28 mouse cellular contexts compared by ENCODE assay signal in the genomic region with DNA sequence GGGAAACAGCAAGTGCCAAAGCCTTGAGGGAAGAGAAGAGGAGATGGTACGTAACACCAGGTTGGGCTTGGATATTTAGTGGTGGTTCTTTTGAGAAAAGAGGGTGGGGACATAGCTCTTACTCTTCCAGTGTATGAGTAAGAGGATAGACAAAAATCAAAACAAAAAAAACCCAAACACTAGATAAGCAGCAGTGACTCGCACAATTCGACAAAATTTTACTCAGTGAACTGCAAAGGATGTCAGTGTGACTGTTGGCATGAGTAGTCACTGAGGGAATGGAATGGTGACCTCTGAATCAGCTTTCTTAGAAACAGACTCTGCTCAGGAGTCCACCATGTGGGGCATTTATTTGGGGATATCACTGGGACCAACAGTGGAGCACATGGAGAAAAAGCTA.
DNase-seq lines count a peak whose midpoint lies in the region.
"Had no signal": no experiment of that assay in that cellular context is flagged by ENCODE, and none has a peak within 500 bp of the region (broad histone marks: within the 10 kb centered on the region; RNA-seq: fewer than 3 reads in every experiment).

No protein-coding gene starts in this region.

- peaks cover 4% of the 10 kb centered on the region; the same call in 1 of the 2 replicates for H3K4me1 ChIP-seq in brown adipose tissue, adult 24 weeks (ENCODE audit: control insufficient read depth, insufficient read depth, insufficient read length, low read length)
- H3K4me1 ChIP-seq: embryonic facial prominence, embryonic 13.5 days; forebrain, embryonic 12.5 days; forebrain, embryonic 15.5 days; heart, embryonic 13.5 days had no signal

- 0 out of 2 replicates have a peak overlapping the region, but pooled peaks have one; percentile 51 for H3K27ac ChIP-seq in brown adipose tissue, adult 24 weeks (replicated peaks; ENCODE audit: low read depth, low read length)
- H3K27ac ChIP-seq: embryonic facial prominence, embryonic 10.5 days; embryonic facial prominence, embryonic 13.5 days; forebrain, embryonic 12.5 days; forebrain, embryonic 15.5 days; heart, embryonic 10.5 days; heart, embryonic 13.5 days; hindbrain, embryonic 14.5 days; hindbrain, postnatal 0 days had no signal

- DNase-seq in 416B (ENCODE audit: low read depth): peak; percentile 69
- DNase-seq in Muller cell, postnatal 12 days (ENCODE audit: inconsistent ontology term): peak; percentile 45
- no peak for DNase-seq in adipocyte (ENCODE audit: low spot score)
- no peak for DNase-seq in left cerebral cortex, adult 18-20 months (ENCODE audit: low spot score in 2 of 2)
- no peak for DNase-seq in layer of hippocampus, adult 8-10 months (ENCODE audit: low spot score in 2 of 2)
- DNase-seq: adrenal gland, adult 8-10 months; adrenal gland, postnatal 36 days; B cell, adult 2 months; cerebellum, adult 11-12 months; cerebellum, adult 8-10 months; cerebellum, postnatal 10 days; cerebellum, postnatal 36 days; embryo, embryonic 11 days; gastrocnemius, postnatal 10 days; gastrocnemius, postnatal 36 days; heart, adult 2 months; heart, postnatal 14 days; heart, postnatal 4 days had no signal

- H3K4me3 ChIP-seq in brown adipose tissue, adult 24 weeks (ENCODE audit: insufficient read depth, low read depth, low read length): no peak overlapping the region
- H3K4me3 ChIP-seq: embryonic facial prominence, embryonic 10.5 days; embryonic facial prominence, embryonic 13.5 days; erythroblast, embryonic 14.5 days; forebrain, embryonic 12.5 days; forebrain, embryonic 15.5 days; heart, adult 2 months; heart, embryonic 10.5 days; heart, embryonic 13.5 days had no signal

Comparison
In these comparisons a context has a peak if more than half of its experiments do, and no peak if none do; other contexts are left out.
1. DNase-seq: peak in 416B (single experiment) and Muller cell, postnatal 12 days (single experiment); none in adipocyte (single experiment), left cerebral cortex, adult 18-20 months (0 of 2) and layer of hippocampus, adult 8-10 months (0 of 2).